Mouse (Mus musculus) forebrain, embryonic 12.5 days (tissue): ENCODE results near the gene Mlycd. TPM values are rescaled to one million over a fixed set of nuclear protein-coding genes. Genes with fewer than 3 reads are reported as not detected.
A peak's percentile ranks its signal among the peaks of the same experiment; 100 is the strongest.

Experiments
- ATAC-seq: fragments of 200-750 bp; cut with Nextera tagmentation; 2 replicates; pipeline ENCODE4 v1.8.0; 2017; ENCODE audit warnings: moderate TSS enrichment; ENCODE audit not compliant: low FRiP score
- H3K27ac ChIP-seq: fragments of 300-500 bp; sonication (generic); 2 replicates; pipeline ENCODE4 v1.5.1; 2016; ENCODE audit warnings: mild to moderate bottlenecking
- H3K27me3 ChIP-seq: fragments of 300-500 bp; sonication (generic); 2 replicates; pipeline ENCODE4 v1.6.1; 2016; ENCODE audit warnings: mild to moderate bottlenecking
- H3K36me3 ChIP-seq: fragments of 300-500 bp; sonication (generic); replicated peaks from 2 replicates; pipeline ENCODE4 v1.6.1; 2016; ENCODE audit warnings: mild to moderate bottlenecking
- H3K4me1 ChIP-seq: fragments of 300-500 bp; sonication (generic); 2 replicates; pipeline ENCODE4 v1.6.1; 2016
- H3K4me2 ChIP-seq: fragments of 300-500 bp; sonication (generic); 2 replicates; pipeline ENCODE4 v1.6.1; 2016; ENCODE audit warnings: mild to moderate bottlenecking, moderate library complexity
- H3K4me3 ChIP-seq: fragments of 300-500 bp; sonication (generic); replicated peaks from 2 replicates; pipeline ENCODE4 v1.5.1; 2016; ENCODE audit warnings: mild to moderate bottlenecking
- H3K9ac ChIP-seq: fragments of 300-500 bp; sonication (generic); 2 replicates; pipeline ENCODE4 v1.6.1; 2016; ENCODE audit warnings: mild to moderate bottlenecking
- H3K9me3 ChIP-seq: fragments of 300-500 bp; sonication (generic); 2 replicates; pipeline ENCODE4 v1.6.1; 2016
- WGBS: fragments of 180-500 bp; shearing (Covaris S2); methylation state at CpG from one replicate; pipeline ENCODE4 v1.1.7; 2016; 5-methylcytosine and 5-hydroxymethylcytosine counted together
- polyA plus RNA-seq: library from polyadenylated mRNA; unstranded; fragments of >200 nt; fragmentation: Nextera tagmentation; extraction: Ambion mirVana; gene quantifications from 2 replicates; pipeline ENCODE4 v1.2.1, GENCODE M21; 2016

The Mlycd gene
- polyA plus RNA-seq, 1 experiment from 2014 or later = 13.9 TPM

- Histone ChIP-seq H3K4me2 (no peak overlapping the region), H3K4me1 (no peaks in the 10 kb centered on the region), H3K9me3 (no peaks in the 10 kb centered on the region), H3K27ac (no peak overlapping the region), H3K4me3 (no peak overlapping the region), H3K9ac (no peak overlapping the region), H3K36me3 (no peaks in the 10 kb centered on the region), H3K27me3 (no peaks in the 10 kb centered on the region)
- WGBS = 27% methylated on average over 4 of the region's 4 CpGs
- ATAC-seq = no peak
These were observed 14.1 kb upstream of the Mlycd start for GRCm38 (mm10) chr8:119380619-119381018.

DNA sequence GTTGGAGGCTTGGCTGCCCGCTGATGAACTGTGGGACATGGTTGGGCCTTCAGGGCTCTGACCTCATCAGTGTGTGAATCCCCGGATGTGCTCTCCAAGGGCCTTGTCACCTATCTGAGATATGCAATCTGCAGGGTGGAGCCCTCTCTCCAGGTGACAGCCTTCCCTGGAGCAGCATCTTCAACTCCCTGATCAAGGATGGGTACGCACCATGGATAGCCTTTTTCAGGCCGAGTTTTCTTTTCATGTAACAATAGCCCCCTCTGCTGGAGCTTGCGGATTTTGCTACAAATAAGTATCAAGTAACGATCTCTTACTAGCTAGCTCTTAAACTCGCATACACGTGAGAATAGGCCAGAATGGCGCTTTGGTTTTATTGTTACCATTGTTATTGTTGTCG, 10.2 kb upstream of the Mlycd start:
- no peak overlapping the region for H3K4me3 ChIP-seq
- H3K27me3 ChIP-seq = peaks cover 8% of the 10 kb centered on the region; the same call in 1 of the 2 replicates
- H3K9ac ChIP-seq = no peak overlapping the region
- no peaks in the 10 kb centered on the region for H3K9me3 ChIP-seq
- H3K27ac ChIP-seq = no peak overlapping the region
- no peaks in the 10 kb centered on the region for H3K36me3 ChIP-seq
- WGBS = 23% methylated on average over 10 of the region's 10 CpGs
- no peak overlapping the region for H3K4me2 ChIP-seq
- H3K4me1 ChIP-seq = no peaks in the 10 kb centered on the region
- ATAC-seq = 0 out of 2 replicates have a peak, but pooled peaks have one; percentile 20

DNA sequence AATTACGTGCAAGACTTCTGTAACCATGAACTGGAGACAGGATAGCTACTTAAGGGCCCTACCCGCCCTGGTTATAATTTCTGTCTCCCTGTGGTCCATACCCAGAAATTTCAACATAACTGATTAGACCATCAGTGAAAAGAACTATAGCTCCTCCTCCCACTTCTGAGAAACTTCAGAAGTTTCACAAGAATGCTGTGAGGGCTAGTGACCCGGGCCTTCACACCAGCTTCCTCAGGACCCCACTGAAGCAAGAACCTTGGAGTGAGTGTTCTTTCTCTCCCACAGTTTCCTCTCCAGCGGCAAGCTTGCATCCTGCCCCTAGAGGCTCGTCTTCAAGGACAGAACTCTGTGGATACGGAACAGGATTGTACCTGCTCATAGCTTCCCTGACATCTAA, 8.8 kb upstream of the Mlycd start:
- Histone ChIP-seq H3K4me2 (no peak overlapping the region), H3K27ac (no peak overlapping the region), H3K9me3 (no peaks in the 10 kb centered on the region), H3K4me3 (no peak overlapping the region), H3K9ac (no peak overlapping the region), H3K36me3 (no peaks in the 10 kb centered on the region), H3K27me3 (peaks cover 8% of the 10 kb centered on the region; the same call in 1 of the 2 replicates), H3K4me1 (no peaks in the 10 kb centered on the region)
- WGBS = 81% methylated on average over 6 of the region's 6 CpGs
- no peak for ATAC-seq

DNA sequence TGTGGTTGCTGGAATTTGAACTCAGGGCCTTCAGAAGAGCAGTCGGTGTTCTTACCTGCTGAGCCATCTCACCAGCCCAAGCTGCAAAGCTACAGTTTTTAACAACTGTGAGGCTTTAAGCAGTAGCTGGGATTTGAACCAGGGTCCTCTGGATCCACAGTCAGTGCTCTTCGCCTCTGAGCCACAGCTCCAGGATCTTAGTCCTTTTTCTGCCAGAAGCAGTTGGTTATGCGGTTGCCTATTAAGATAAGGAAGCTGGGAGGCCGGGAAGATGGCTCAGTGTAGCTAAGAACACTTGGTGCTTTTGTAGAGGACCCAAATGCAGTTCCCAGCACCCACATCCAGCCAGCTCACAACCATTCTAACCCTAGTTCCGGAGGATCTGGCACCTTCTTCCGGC, 7.7 kb upstream of the Mlycd start:
- no peak overlapping the region for H3K9ac ChIP-seq
- H3K4me1 ChIP-seq = no peaks in the 10 kb centered on the region
- no peak overlapping the region for H3K4me3 ChIP-seq
- H3K9me3 ChIP-seq = no peaks in the 10 kb centered on the region
- H3K4me2 ChIP-seq = no peak overlapping the region
- H3K27me3 ChIP-seq = peaks cover 8% of the 10 kb centered on the region; the same call in 1 of the 2 replicates
- no peak for ATAC-seq
- no peak overlapping the region for H3K27ac ChIP-seq
- WGBS = 83% methylated on average over 6 of the region's 6 CpGs
- no peaks in the 10 kb centered on the region for H3K36me3 ChIP-seq

GRCm38 (mm10) chr8:119394097-119394496, 581 bp upstream of the Mlycd start:
- peak overlapping the region; percentile 93; the same call in 1 of the 2 replicates for H3K9ac ChIP-seq
- peak overlapping the region; percentile 100 for H3K4me2 ChIP-seq
- H3K27ac ChIP-seq = 0 out of 2 replicates have a peak overlapping the region, but pooled peaks have one; percentile 44
- H3K9me3 ChIP-seq = no peaks in the 10 kb centered on the region
- H3K4me1 ChIP-seq = peaks cover 15% of the 10 kb centered on the region
- peak; percentile 15; the same call in 1 of the 2 replicates for ATAC-seq
- 0 out of 2 replicates have a peak, but pooled peaks cover 4% of the 10 kb centered on the region for H3K27me3 ChIP-seq
- WGBS = 79% methylated on average over 9 of the region's 9 CpGs
- H3K4me3 ChIP-seq = peak overlapping the region; percentile 75
- H3K36me3 ChIP-seq = no peaks in the 10 kb centered on the region; the same call in 1 of the 2 replicates

DNA sequence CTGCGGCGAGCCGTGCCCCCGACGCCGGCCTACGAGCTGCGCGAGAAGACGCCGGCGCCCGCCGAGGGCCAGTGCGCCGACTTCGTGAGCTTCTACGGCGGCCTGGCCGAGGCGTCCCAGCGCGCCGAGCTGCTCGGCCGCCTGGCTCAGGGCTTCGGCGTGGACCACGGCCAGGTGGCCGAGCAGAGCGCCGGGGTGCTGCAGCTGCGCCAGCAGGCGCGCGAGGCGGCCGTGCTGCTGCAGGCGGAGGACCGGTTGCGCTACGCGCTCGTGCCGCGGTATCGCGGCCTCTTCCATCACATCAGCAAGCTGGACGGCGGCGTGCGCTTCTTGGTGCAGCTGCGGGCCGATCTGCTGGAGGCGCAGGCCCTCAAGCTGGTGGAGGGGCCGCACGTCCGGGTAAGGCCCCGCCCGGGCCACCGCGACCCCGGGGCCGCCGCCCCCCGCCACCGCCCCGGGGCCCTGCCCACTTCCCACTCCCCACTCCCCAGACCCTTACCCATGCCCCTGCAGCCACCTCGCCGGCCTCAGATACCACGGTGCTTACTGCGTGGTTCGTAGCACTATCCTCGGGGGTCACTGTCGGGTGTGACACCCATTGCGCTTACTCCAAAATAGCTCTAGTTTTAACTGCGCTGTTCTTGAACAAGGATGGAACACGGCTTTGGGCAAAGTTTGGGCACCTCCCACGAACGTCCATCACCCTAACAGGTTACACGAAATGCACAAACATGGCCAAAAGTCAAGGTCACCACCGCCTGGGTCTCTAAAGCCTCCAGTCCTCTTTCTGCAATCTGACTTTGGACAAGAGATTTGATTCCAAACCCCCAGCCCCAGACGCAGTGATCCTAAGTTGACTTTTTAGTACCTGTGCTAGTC, 633 bp downstream of the Mlycd start:
- Histone ChIP-seq H3K9me3 (no peaks in the 10 kb centered on the region), H3K9ac (peak overlapping the region; percentile 93), H3K27me3 (0 out of 2 replicates have a peak, but pooled peaks cover 4% of the 10 kb centered on the region), H3K36me3 (no peaks in the 10 kb centered on the region; the same call in 1 of the 2 replicates), H3K4me1 (peaks cover 15% of the 10 kb centered on the region), H3K4me3 (peak overlapping the region; percentile 75), H3K4me2 (peak overlapping the region; percentile 100), H3K27ac (peak overlapping the region; percentile 89)
- peak; percentile 67 for ATAC-seq
- 6% methylated on average over 80 of the region's 83 CpGs for WGBS

DNA sequence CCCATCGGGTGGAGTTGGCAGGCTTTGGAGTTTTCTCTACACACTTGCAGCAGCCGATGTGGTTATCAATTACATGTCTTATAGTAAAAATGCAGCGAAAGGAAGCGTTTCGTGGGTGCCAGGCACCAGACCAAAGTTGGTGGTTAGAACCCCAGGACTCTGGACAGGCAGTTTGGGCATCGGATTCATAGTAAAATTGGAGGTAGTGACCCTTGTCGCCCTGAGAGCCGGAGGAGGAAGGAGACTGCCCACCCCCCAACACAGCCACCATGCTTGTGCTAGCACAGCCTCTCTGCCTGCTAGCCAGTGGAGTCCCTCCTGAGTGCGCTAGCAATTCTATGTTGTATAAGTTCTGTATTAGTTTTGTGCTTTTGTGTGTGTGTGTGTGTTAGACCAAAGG, 3.9 kb downstream of the Mlycd start:
- no peak overlapping the region for H3K27ac ChIP-seq
- H3K9me3 ChIP-seq = no peaks in the 10 kb centered on the region
- peaks cover 6% of the 10 kb centered on the region; the same call in 1 of the 2 replicates for H3K36me3 ChIP-seq
- no peak for ATAC-seq
- no peak overlapping the region for H3K4me3 ChIP-seq
- no peaks in the 10 kb centered on the region for H3K27me3 ChIP-seq
- 87% methylated on average over 9 of the region's 9 CpGs for WGBS
- H3K4me2 ChIP-seq = no peak overlapping the region
- no peak overlapping the region for H3K9ac ChIP-seq
- H3K4me1 ChIP-seq = peaks cover 15% of the 10 kb centered on the region

- no peak overlapping the region for H3K4me3 ChIP-seq
- no peak overlapping the region for H3K4me2 ChIP-seq
- no peak for ATAC-seq
- H3K4me1 ChIP-seq = peaks cover 12% of the 10 kb centered on the region
- WGBS = 84% methylated on average over 6 of the region's 6 CpGs
- no peaks in the 10 kb centered on the region for H3K9me3 ChIP-seq
- H3K27me3 ChIP-seq = no peaks in the 10 kb centered on the region
- peaks cover 8% of the 10 kb centered on the region; the same call in 1 of the 2 replicates for H3K36me3 ChIP-seq
- no peak overlapping the region for H3K27ac ChIP-seq
- H3K9ac ChIP-seq = no peak overlapping the region
These were observed 4.6 kb downstream of the Mlycd start for GRCm38 (mm10) chr8:119399255-119399654.

DNA sequence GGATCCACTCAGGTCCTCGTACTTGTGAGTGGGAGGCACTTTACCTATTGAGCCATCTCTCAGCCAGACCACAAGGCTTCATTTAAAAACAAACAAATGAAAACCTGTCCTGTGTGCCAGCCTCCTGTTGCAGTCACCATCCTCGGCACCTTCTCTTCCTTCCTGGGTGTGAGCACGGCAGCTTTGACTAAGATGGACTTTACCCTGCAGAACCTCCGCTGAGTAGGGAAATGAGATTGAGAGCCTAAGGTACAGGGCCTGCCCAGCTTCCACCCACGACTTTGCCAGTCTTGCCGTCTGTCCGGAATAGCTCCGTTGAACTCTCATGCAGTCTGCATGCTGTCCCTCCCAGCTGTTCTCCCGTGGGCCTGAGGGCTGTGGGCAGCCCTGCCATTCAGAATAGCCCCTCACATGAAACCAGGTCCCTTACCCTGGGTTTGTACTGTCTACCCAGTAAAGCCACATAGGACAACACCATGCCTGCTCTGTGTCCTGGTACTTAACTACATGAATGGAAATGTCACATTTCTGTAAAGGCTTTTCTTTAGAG, 5.5 kb downstream of the Mlycd start:
- H3K27me3 ChIP-seq = no peaks in the 10 kb centered on the region
- H3K9me3 ChIP-seq = no peaks in the 10 kb centered on the region
- H3K9ac ChIP-seq = no peak overlapping the region
- no peak overlapping the region for H3K4me2 ChIP-seq
- no peak overlapping the region for H3K4me3 ChIP-seq
- 87% methylated on average over 9 of the region's 9 CpGs for WGBS
- no peak overlapping the region for H3K27ac ChIP-seq
- ATAC-seq = no peak
- peaks cover 9% of the 10 kb centered on the region for H3K4me1 ChIP-seq
- peaks cover 17% of the 10 kb centered on the region for H3K36me3 ChIP-seq

DNA sequence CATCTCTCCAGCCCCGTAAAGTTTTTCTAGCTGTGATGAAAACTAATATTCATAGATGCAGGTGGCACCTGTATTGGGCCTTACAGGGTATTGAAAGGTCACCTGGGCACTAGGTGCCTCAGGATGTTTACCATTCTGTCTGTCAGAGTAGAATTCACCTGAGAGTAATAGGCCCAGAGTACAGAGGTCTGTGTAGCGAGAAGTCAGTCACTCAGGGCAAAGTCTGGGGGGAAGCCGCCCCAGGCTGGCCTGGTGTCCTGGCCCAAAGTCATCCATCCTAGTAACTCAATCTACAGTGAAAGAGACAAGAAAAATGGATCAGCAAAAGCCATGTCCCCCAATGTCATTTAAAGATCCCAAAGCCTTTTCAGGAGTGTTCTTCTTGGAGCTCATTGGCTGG, 6.2 kb downstream of the Mlycd start:
- Histone ChIP-seq H3K27ac (no peak overlapping the region), H3K4me1 (peaks cover 2% of the 10 kb centered on the region), H3K4me2 (no peak overlapping the region), H3K9me3 (no peaks in the 10 kb centered on the region), H3K9ac (no peak overlapping the region), H3K27me3 (no peaks in the 10 kb centered on the region), H3K4me3 (no peak overlapping the region), H3K36me3 (peaks cover 19% of the 10 kb centered on the region)
- 89% methylated on average over 3 of the region's 3 CpGs for whole genome bisulfite sequencing
- no peak for ATAC-seq

DNA sequence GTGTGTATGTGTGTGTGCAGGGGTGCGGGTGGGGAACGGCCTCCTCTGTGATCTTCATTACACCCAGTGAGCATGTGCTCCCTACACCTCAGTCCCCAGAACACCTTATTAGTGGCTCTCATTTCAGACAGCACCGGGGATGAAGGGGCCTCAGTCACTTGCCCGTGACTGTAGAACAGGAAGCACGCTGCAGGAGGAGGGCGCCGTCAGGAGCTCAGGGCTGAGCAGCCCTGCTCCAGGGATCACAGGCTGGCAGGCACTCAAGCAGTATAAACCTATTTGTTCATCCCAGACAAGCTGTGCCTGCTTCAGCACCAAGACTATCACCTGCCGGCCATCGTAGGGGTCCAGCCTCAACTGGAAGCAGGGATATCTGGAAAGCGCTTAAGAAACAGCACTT, 9.2 kb downstream of the Mlycd start:
- no peaks in the 10 kb centered on the region for H3K27me3 ChIP-seq
- no peak overlapping the region for H3K27ac ChIP-seq
- H3K4me3 ChIP-seq = no peak overlapping the region
- no peak overlapping the region for H3K9ac ChIP-seq
- peaks cover 36% of the 10 kb centered on the region for H3K36me3 ChIP-seq
- H3K4me2 ChIP-seq = no peak overlapping the region
- no peaks in the 10 kb centered on the region for H3K9me3 ChIP-seq
- H3K4me1 ChIP-seq = no peaks in the 10 kb centered on the region; the same call in 1 of the 2 replicates
- no peak for ATAC-seq
- 75% methylated on average over 10 of the region's 10 CpGs for WGBS

DNA sequence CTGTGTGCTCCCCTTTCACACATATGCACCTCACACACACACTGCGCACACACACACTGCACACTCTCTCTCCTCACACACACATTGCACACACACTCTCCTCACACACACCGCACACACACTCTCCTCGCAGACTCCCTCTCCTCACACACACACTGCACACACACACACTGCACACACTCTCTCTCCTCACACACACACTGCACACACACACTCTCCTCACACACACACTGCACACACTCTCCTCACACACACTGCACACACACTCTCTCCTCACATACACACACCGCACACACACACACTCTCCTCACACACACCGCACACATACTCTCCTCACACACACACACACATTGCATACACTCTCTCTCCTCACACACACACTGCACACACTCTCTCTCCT, 10.0 kb downstream of the Mlycd start:
- Histone ChIP-seq H3K36me3 (peaks cover 43% of the 10 kb centered on the region), H3K9ac (no peak overlapping the region)
- WGBS = 93% methylated on average over 5 of the region's 5 CpGs

More for the DNA sequence above, 10.0 kb downstream of the Mlycd start:
- Histone ChIP-seq H3K27me3 (no peaks in the 10 kb centered on the region), H3K4me1 (no peaks in the 10 kb centered on the region), H3K4me3 (no peak overlapping the region), H3K9me3 (no peaks in the 10 kb centered on the region), H3K4me2 (no peak overlapping the region), H3K27ac (no peak overlapping the region)
- no peak for ATAC-seq
